Mouse (Mus musculus) urinary bladder, adult 2 months (tissue): Measurements from ENCODE around the gene Mcoln3. TPM values are rescaled to one million over a fixed set of nuclear protein-coding genes. Genes with fewer than 3 reads are reported as not detected.

Experiments
- DNase-seq: peaks from one replicate; pipeline ENCODE4 v3.0.0; 2022; ENCODE audit warnings: low spot score
- polyA plus RNA-seq: library from polyadenylated mRNA; depleted of rRNA; stranded (reverse); fragments of >200 nt; gene quantifications from 2 replicates; pipeline ENCODE4 v1.2.3, GENCODE M21; 2012

Gene Mcoln3
- polyA plus RNA-seq, 1 experiment, result 0.01 TPM

GRCm38 (mm10) chr3:146134834-146135233, 17.6 kb downstream of the Mcoln3 start:
- DNase-seq, result no peak

- no peak for DNase-seq
Measured at GRCm38 (mm10) chr3:146135417-146135816, 18.2 kb downstream of the Mcoln3 start.

- no peak for DNase-seq
Measured at GRCm38 (mm10) chr3:146136422-146136821, 19.2 kb downstream of the Mcoln3 start.

GRCm38 (mm10) chr3:146140276-146140675, 23.0 kb downstream of the Mcoln3 start:
- no peak for DNase-seq

- DNase-seq, result no peak
Measured at GRCm38 (mm10) chr3:146142523-146142922, 25.3 kb downstream of the Mcoln3 start.

- DNase-seq, result no peak
Measured at GRCm38 (mm10) chr3:146145501-146145900, 28.3 kb downstream of the Mcoln3 start.

- no peak for DNase-seq
Measured at GRCm38 (mm10) chr3:146146131-146146530, 28.9 kb downstream of the Mcoln3 start.

GRCm38 (mm10) chr3:146149156-146150057, 32.2 kb downstream of the Mcoln3 start, which contains the start of gene Mcoln2:
Mcoln2 (plus strand) TSS chr3:146149833.
- DNase-seq, result peak; percentile 22

- DNase-seq, result peak; percentile 23
Measured at GRCm38 (mm10) chr3:146150058-146150400, 32.8 kb downstream of the Mcoln3 start.

GRCm38 (mm10) chr3:146150560-146150959, 33.3 kb downstream of the Mcoln3 start:
- DNase-seq, result no peak

- DNase-seq, result no peak
Measured at GRCm38 (mm10) chr3:146151328-146151727, 34.1 kb downstream of the Mcoln3 start.

- DNase-seq, result no peak
Measured at GRCm38 (mm10) chr3:146151755-146152154, 34.5 kb downstream of the Mcoln3 start.

- DNase-seq, result no peak
Measured at GRCm38 (mm10) chr3:146152348-146152747, 35.1 kb downstream of the Mcoln3 start.

GRCm38 (mm10) chr3:146152913-146153312, 35.7 kb downstream of the Mcoln3 start:
- no peak for DNase-seq

- DNase-seq, result no peak
Measured at GRCm38 (mm10) chr3:146153862-146154611, 36.8 kb downstream of the Mcoln3 start.

GRCm38 (mm10) chr3:146155628-146156576, 38.7 kb downstream of the Mcoln3 start:
- no peak for DNase-seq

- no peak for DNase-seq
Measured at GRCm38 (mm10) chr3:146156811-146157210, 39.6 kb downstream of the Mcoln3 start.

GRCm38 (mm10) chr3:146158039-146158438, 40.8 kb downstream of the Mcoln3 start:
- no peak for DNase-seq

- DNase-seq, result no peak
Measured at GRCm38 (mm10) chr3:146159360-146159759, 42.1 kb downstream of the Mcoln3 start.

- DNase-seq, result no peak
Measured at GRCm38 (mm10) chr3:146162197-146162596, 44.9 kb downstream of the Mcoln3 start.

- no peak for DNase-seq
Measured at GRCm38 (mm10) chr3:146169356-146169755, 52.1 kb downstream of the Mcoln3 start.

GRCm38 (mm10) chr3:146173030-146173429, 55.8 kb downstream of the Mcoln3 start:
- DNase-seq, result no peak
